Mouse (Mus musculus) heart, postnatal 14 days (tissue): ENCODE measurements at regions not wholly inside any gene's neighbourhood (a gene's known extent, or its start where the extent isn't known, plus 50 kb on each side); places are given as distances from the start of the nearest gene placed in this dataset.

Source experiments
- DNase-seq, 2 experiments: peaks; one replicate each; pipeline ENCODE4 v3.0.0; 2021 to 2022
- intact Hi-C: fragments of 180-260 bp; cut with DNase I; formaldehyde crosslinking; loops from one replicate; pipeline ENCODE4 v1.15.1; 2025

DNA sequence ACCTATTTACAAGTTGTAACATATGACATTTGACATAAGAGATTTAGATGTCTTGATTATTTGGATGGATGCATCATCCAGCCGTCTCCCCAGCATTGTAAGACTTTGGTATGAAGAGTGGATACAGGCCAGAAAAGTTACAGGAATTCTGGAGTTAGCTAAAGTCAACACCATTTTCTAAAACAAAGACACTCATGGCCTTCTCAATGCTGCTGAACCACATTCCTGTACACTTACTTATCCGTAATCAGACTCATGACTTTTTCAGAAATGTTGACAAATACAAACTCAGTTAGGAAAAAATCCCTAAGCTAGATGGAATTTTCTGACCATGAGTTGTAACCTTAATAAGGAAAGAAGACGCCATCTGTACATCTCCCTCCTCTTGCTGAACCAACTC is 111.5 kb upstream of the Bdnf start:
- intact Hi-C loops: no loop called here
- DNase-seq: no peak

DNA sequence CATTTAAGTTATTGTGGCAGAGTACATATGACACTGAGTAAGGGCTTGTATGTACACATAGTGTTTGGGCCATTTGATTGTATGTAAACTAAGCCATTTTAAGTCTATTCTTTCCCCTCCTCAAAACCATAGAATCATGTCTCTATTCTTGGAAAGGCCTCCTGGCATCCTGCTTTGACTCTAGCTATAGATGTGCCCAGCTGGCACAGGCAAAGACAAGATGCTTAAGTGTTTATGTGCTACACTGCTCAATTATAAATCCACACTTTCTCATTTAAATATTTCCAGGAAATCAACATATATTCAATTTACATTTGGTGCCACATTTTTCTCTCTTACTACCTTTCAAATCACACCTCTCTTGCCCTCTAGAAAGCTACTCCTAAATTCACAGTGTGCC is 97.6 kb upstream of the Bdnf start:
- no peak for DNase-seq
- intact Hi-C loops: no loop called here

DNA sequence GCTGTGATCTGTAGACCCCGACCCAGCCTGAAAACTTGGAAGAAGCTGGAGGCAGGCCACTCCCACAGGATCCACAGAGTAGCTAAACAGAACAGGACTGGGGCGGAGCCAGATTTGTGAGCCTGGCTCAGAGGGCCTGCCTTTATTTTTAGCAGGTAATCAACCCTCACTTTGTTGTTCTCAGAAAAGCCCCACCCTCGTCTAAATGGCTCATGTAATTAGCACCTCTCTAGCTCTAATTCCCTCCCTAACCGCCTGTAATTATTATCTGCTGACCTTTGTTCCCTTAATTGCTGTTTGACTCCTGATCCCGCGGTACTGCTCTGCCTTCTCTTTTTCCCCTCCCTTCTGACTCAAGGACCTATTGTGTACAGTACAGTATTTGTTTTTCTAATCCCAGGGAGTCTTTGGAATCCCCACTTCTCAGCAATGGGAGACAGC is 95.6 kb upstream of the Bdnf start:
- peak in 1 of 2 experiments; percentile 7 for DNase-seq
- intact Hi-C loops: no loop called here

DNA sequence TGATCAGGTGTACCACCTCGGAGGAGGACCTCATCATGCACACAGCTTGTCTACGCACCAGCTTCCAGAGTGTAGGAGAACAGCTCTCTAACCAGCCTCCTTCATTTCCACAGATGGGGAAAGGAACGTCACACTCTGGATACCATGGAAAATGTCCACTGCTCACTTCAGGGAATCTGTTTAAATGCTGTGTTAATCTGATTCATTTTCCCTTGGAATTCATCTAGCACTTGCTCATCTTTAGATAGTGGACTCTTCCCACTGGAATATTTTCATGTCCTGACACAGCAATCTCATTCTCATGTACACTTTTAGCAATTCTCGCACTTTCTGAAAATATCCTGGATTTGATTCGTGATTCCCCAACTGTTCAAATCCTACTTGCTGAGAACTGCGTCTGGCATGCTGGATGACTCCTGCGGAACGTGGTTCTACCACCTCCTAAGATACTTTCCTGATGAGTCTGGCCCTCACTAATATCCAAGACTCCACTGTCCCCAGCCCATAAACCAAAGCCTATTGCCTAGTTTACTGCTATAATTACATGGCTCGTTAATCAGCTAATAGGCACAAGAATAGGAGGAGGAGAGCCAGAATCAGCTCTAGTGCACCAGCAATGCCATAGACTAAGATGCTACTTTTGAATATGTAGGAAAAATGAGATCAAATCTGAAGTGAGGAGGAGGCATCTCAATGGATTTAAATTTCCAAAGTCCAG is 56.0 kb upstream of the Bdnf start:
- intact Hi-C loops: no loop called here
- no peak for DNase-seq

DNA sequence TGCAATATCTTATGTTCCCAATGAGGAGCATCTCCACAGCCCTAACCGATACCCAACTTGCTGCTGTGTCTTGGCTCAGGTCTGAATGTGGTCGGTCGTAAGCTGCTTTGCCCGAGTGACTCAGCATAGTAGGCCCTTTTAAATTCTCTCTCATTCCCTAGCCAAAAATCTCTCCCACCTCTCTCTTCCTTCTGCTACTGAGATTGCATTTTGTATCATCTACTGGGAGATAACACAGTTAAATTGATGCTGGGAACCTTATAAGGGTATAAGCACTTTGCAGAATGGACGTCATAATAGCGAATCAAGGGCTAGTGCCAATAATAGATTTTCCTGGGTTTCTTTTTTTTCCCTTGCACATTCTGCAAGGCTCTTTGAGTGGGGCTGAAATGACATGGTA is 54.8 kb upstream of the Bdnf start:
- intact Hi-C loops: no loop called here
- DNase-seq: no peak

DNA sequence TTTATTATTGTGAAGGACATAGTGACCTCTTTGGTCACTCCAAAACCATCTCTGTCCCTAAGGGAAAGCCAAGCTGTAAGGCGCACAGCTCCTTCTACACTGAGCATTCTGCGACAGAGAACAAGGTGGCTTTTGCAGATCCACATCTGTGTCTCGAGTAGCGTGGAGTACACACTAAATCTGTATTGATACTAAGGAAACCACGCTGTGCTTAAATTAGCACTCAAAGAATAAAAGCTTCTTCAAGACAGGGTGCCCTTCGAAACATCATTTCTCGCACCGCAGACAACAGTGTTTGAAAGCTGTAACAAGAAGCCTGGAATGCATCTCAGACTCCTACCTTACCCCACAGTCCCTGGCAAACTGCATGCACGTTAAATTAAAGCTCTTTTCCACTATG is 52.9 kb upstream of the Bdnf start:
- intact Hi-C loops: no loop called here
- DNase-seq: no peak
